Mouse (Mus musculus): ENCODE results near the gene Gm49711.

The Gm49711 gene

GRCm38 (mm10) chr16:92235222-92235621 is 177.1 kb downstream of the Gm49711 start:
- in situ Hi-C loops (cut with MboI; ENCODE audit: unreplicated experiment in 2 of 2) = no loop called here

Measured in v-Abl transformed pro-B cells (cell line).